Mouse (Mus musculus) forebrain, embryonic 14.5 days (tissue): Measurements from ENCODE around the gene Kif3a. TPM values are rescaled to one million over a fixed set of nuclear protein-coding genes. Genes with fewer than 3 reads are reported as not detected.

Experiments
- ATAC-seq: fragments of 200-750 bp; cut with Nextera tagmentation; 2 replicates; pipeline ENCODE4 v1.8.0; 2017; ENCODE audit warnings: mild to moderate bottlenecking, moderate library complexity
- DNase-seq: peaks from one replicate; pipeline ENCODE4 v3.0.0-alpha.2; 2015; ENCODE audit warnings: low spot score
- H3K27ac ChIP-seq: fragments of 300-500 bp; sonication (generic); 2 replicates; pipeline ENCODE4 v1.5.1; 2014; ENCODE audit warnings: low read depth, mild to moderate bottlenecking, control low read depth, low read length, moderate library complexity
- H3K27me3 ChIP-seq: fragments of 300-500 bp; sonication (generic); replicated peaks from 2 replicates; pipeline ENCODE4 v1.6.1; 2014; ENCODE audit warnings: low read length, control low read depth, mixed read lengths; ENCODE audit not compliant: control insufficient read depth, insufficient read depth
- H3K36me3 ChIP-seq: fragments of 300-500 bp; sonication (generic); 2 replicates; pipeline ENCODE4 v1.6.1; 2014; ENCODE audit warnings: low read length, control low read depth; ENCODE audit not compliant: control insufficient read depth, insufficient read depth
- H3K4me1 ChIP-seq: fragments of 300-500 bp; sonication (generic); 2 replicates; pipeline ENCODE4 v1.6.1; 2014; ENCODE audit warnings: antibody characterized with exemption, low read length, control low read depth; ENCODE audit not compliant: control insufficient read depth, insufficient read depth
- H3K4me2 ChIP-seq: fragments of 300-500 bp; sonication (generic); 2 replicates; pipeline ENCODE4 v1.6.1; 2014; ENCODE audit warnings: mild to moderate bottlenecking, control low read depth, low read length
- H3K4me3 ChIP-seq: fragments of 300-500 bp; sonication (generic); 2 replicates; pipeline ENCODE4 v1.5.1; 2014; ENCODE audit warnings: low read depth, low read length, control low read depth
- H3K9ac ChIP-seq: fragments of 300-500 bp; sonication (generic); 2 replicates; pipeline ENCODE4 v1.6.1; 2014; ENCODE audit warnings: mild to moderate bottlenecking, low read length, control low read depth, moderate library complexity
- H3K9me3 ChIP-seq: fragments of 300-500 bp; sonication (generic); replicated peaks from 2 replicates; pipeline ENCODE4 v1.6.1; 2016; ENCODE audit warnings: low read length, control low read depth, mixed read lengths; ENCODE audit not compliant: control insufficient read depth
- WGBS: fragments of 180-500 bp; shearing (Covaris S2); extraction: QIAGEN DNeasy Blood & Tissue Kit; methylation state at CpG from one replicate; pipeline ENCODE4 v1.1.7; 2014; 5-methylcytosine and 5-hydroxymethylcytosine counted together
- polyA plus RNA-seq: library from polyadenylated mRNA; unstranded; fragments of >200 nt; fragmentation: Nextera tagmentation; extraction: Ambion mirVana; gene quantifications from 2 replicates; pipeline ENCODE4 v1.2.1, GENCODE M21; 2014

Kif3a gene
- polyA plus RNA-seq, 1 experiment from 2014 or later, result 216 TPM

GRCm38 (mm10) chr11:53616748-53617558 lies 49.8 kb downstream of the Kif3a start:
- Histone ChIP-seq H3K27me3 (no peaks in the 10 kb centered on the region), H3K36me3 (no peaks in the 10 kb centered on the region), H3K9me3 (no peaks in the 10 kb centered on the region), H3K9ac (no peak overlapping the region), H3K27ac (no peak overlapping the region), H3K4me3 (no peak overlapping the region), H3K4me1 (no peaks in the 10 kb centered on the region), H3K4me2 (no peak overlapping the region)
- DNase-seq (no peak), ATAC-seq (no peak)
- 88% methylated on average over 8 of the region's 8 CpGs for WGBS

- ATAC-seq, result no peak
- Histone ChIP-seq H3K36me3 (no peaks in the 10 kb centered on the region), H3K4me2 (no peak overlapping the region), H3K9ac (no peak overlapping the region), H3K27ac (no peak overlapping the region), H3K4me1 (no peaks in the 10 kb centered on the region), H3K9me3 (no peaks in the 10 kb centered on the region), H3K27me3 (no peaks in the 10 kb centered on the region), H3K4me3 (no peak overlapping the region)
- DNase-seq, result no peak
- 52% methylated on average over 4 of the region's 4 CpGs for WGBS
Measured at GRCm38 (mm10) chr11:53617562-53618109, 50.5 kb downstream of the Kif3a start.

GRCm38 (mm10) chr11:53618619-53619198 lies 51.5 kb downstream of the Kif3a start, which contains the start of gene Il4:
TSS of gene Il4 (minus strand) at chr11:53618669.
- no peak within 1 kb of the TSS for H3K4me3 ChIP-seq
- 85% methylated on average over 7 of the region's 7 CpGs for WGBS
- H3K9ac ChIP-seq, result no peak within 1 kb of the TSS
- no peak within 1 kb of the TSS for H3K4me2 ChIP-seq
- no peaks in the 10 kb centered on the region for H3K9me3 ChIP-seq
- no peaks in the 10 kb centered on the region for H3K36me3 ChIP-seq
- no peaks in the 10 kb centered on the region for H3K27me3 ChIP-seq
- H3K4me1 ChIP-seq, result no peaks in the 10 kb centered on the region
- H3K27ac ChIP-seq, result no peak within 1 kb of the TSS
- DNase-seq (no peak), ATAC-seq (no peak)

GRCm38 (mm10) chr11:53619428-53619827 lies 52.2 kb downstream of the Kif3a start:
- Histone ChIP-seq H3K27ac (no peak overlapping the region), H3K4me2 (no peak overlapping the region), H3K9ac (no peak overlapping the region), H3K4me3 (no peak overlapping the region), H3K4me1 (no peaks in the 10 kb centered on the region), H3K9me3 (no peaks in the 10 kb centered on the region), H3K36me3 (no peaks in the 10 kb centered on the region), H3K27me3 (no peaks in the 10 kb centered on the region)
- 70% methylated on average over 6 of the region's 6 CpGs for WGBS
- no peak for ATAC-seq
- DNase-seq, result no peak

GRCm38 (mm10) chr11:53620094-53620493 lies 52.9 kb downstream of the Kif3a start:
- Histone ChIP-seq H3K4me1 (no peaks in the 10 kb centered on the region), H3K9me3 (no peaks in the 10 kb centered on the region), H3K36me3 (no peaks in the 10 kb centered on the region), H3K27me3 (no peaks in the 10 kb centered on the region), H3K4me2 (no peak overlapping the region), H3K27ac (no peak overlapping the region), H3K9ac (no peak overlapping the region), H3K4me3 (no peak overlapping the region)
- 84% methylated on average over 4 of the region's 4 CpGs for WGBS
- ATAC-seq (no peak), DNase-seq (no peak)

GRCm38 (mm10) chr11:53621582-53622439 lies 54.6 kb downstream of the Kif3a start:
- WGBS, result 90% methylated on average over 11 of the region's 11 CpGs
- Histone ChIP-seq H3K4me1 (no peaks in the 10 kb centered on the region), H3K9ac (no peak overlapping the region), H3K36me3 (no peaks in the 10 kb centered on the region), H3K27ac (no peak overlapping the region), H3K4me2 (no peak overlapping the region), H3K4me3 (no peak overlapping the region), H3K27me3 (no peaks in the 10 kb centered on the region), H3K9me3 (no peaks in the 10 kb centered on the region)
- DNase-seq, result no peak
- ATAC-seq, result no peak

GRCm38 (mm10) chr11:53622440-53622806 lies 55.2 kb downstream of the Kif3a start:
- H3K36me3 ChIP-seq, result no peaks in the 10 kb centered on the region
- no peaks in the 10 kb centered on the region for H3K4me1 ChIP-seq
- no peaks in the 10 kb centered on the region for H3K27me3 ChIP-seq
- H3K4me2 ChIP-seq, result no peak overlapping the region
- WGBS, result 82% methylated on average over 6 of the region's 6 CpGs
- no peaks in the 10 kb centered on the region for H3K9me3 ChIP-seq
- DNase-seq (no peak), ATAC-seq (no peak)
- no peak overlapping the region for H3K27ac ChIP-seq
- no peak overlapping the region for H3K9ac ChIP-seq
- no peak overlapping the region for H3K4me3 ChIP-seq

- Histone ChIP-seq H3K9ac (no peak overlapping the region), H3K4me2 (no peak overlapping the region), H3K36me3 (no peaks in the 10 kb centered on the region), H3K27ac (no peak overlapping the region), H3K27me3 (no peaks in the 10 kb centered on the region), H3K4me3 (no peak overlapping the region), H3K4me1 (no peaks in the 10 kb centered on the region), H3K9me3 (no peaks in the 10 kb centered on the region)
- WGBS, result 96% methylated on average over 9 of the region's 9 CpGs
- DNase-seq (no peak), ATAC-seq (no peak)
Measured at GRCm38 (mm10) chr11:53623573-53623972, 56.4 kb downstream of the Kif3a start.
